Mouse (Mus musculus) 416B (cell line): ENCODE results near the gene Gm10662.
"Not testable (repeated sequence)": the region's sequence is repeated elsewhere in the genome, so short reads cannot be mapped to it uniquely, and the experiment has no call there.

Experiments
- DNase-seq: peaks from one replicate; pipeline ENCODE4 v3.0.0; 2011; ENCODE audit warnings: low read depth

Gene Gm10662

DNA sequence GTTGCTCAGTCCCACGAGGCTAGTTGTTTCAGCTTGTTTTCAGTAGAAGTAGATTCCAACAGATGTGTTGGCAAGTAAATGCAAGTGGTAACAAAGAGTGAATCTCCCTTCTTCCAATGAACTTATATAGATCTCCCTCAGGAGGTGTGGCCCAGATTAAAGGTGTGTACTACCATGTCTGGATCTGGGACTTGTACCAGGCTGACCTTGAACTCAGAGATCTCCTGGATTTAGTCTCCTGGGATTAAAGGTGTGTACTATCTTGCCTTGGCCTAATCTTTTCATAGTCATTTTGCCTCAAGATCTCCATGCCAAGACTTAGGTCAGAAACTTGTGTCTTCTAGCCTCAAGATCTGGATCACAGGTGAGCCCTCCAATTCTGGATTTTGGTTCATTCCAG lies at the start of gene Gm10662:
Gm10662 (minus strand) TSS at position 101 of the 400 bp plus-strand sequence.
- not testable (repeated sequence) for DNase-seq

- not testable (repeated sequence) for DNase-seq
These were observed 19.2 kb upstream of the Gm10662 start for GRCm38 (mm10) chr7:23163505-23163904.
